Mouse (Mus musculus) frontal cortex, postnatal 14 days (tissue): Measurements from ENCODE around the gene Smpd3.

Experiments used
- DNase-seq, 2 experiments: peaks; one replicate each; pipeline ENCODE4 v3.0.0; 2022; ENCODE audit warnings: low spot score in 2 of 2

Gene Smpd3

GRCm38 (mm10) chr8:106337852-106338521 is at the start of gene Smpd3:
Smpd3 (minus strand) TSS chr8:106337988.
- peak; percentile 98 to 99 for DNase-seq

GRCm38 (mm10) chr8:106381026-106381425 is 43.2 kb upstream of the Smpd3 start:
- DNase-seq: no peak

- no peak for DNase-seq
Observed at GRCm38 (mm10) chr8:106379357-106379756, 41.6 kb upstream of the Smpd3 start.

GRCm38 (mm10) chr8:106378501-106379048 is 40.8 kb upstream of the Smpd3 start:
- no peak for DNase-seq

- no peak for DNase-seq
Observed at GRCm38 (mm10) chr8:106376862-106377261, 39.1 kb upstream of the Smpd3 start.

DNA sequence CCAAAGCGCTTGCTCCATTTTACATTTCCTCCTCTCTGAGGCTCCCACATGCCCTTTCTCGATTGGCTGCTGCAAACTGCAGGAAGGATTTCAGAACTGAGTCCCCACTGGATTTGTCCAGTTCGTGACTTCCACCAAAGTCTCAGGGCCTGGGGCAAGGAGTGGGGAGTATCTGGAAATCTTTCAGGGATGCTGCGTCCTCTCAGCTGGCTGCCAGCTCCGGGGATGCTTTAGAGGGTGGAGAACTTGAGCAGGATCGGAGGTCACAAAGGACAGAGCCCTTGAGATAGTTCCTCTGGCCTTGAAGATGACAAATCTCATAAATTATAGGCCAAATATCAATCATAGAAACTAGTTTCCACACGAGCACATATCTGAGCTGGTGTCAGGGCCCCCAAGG is 38.2 kb upstream of the Smpd3 start:
- no peak for DNase-seq

GRCm38 (mm10) chr8:106369069-106369468 is 31.3 kb upstream of the Smpd3 start:
- no peak for DNase-seq

DNA sequence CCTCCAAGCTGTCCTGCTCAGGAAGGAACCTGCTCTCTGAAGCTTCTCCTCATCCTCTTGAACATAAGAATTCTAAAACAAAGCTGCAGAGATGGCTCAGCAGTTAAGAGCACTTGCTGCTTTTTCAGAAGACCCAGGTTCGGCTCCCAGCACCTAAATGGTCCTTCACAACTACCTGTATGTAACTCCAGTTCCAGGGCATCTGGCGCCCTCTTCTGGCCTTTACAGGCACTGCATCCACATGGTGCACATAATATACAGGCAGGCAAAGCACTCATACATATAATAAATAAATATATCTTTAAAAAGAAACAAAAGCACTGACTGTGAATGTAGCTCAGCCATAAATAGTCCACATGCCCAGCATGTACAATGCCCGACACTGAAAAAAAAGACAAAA is 30.7 kb upstream of the Smpd3 start:
- no peak for DNase-seq

DNA sequence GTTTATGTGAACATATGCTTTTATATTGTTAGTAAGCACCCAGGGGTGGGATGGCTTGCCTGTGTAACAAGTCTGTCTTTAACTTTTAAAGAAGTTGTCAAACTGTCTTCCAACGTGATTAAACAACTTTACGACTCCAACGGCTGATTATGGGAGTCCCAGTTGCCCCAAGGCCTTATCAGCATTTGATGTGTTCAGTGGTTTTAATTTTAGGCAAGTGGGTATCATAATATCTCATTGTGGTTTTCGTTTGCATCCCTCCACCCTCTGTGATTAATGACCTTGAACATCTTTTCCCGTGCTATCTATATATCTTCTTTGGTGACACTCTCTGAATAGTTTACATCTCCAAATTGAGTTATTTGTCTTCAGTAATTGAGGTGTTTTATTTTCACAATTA is 27.0 kb upstream of the Smpd3 start:
- DNase-seq: no peak

- DNase-seq: no peak
Observed at GRCm38 (mm10) chr8:106364278-106364677, 26.5 kb upstream of the Smpd3 start.

DNA sequence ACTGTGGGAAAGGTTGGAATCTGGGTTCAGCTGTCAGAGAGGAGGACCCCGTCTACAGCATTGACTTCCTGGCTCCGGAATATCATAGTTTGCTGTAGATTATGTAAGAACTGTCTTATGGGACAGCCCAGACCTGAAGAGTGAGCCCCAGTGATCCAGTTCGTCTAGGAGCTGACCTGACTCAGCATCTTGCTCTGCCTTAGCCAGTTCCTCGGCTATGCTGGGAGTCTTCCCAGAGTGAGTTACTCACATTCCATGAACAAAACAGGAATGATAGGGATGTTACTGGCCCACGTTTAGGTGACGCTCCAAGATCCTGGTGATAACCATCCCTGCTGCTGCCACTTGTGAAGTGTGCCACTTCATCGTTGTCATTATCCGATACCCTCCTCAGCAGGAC is 25.5 kb upstream of the Smpd3 start:
- DNase-seq: no peak

- no peak for DNase-seq
Observed at GRCm38 (mm10) chr8:106359650-106360338, 22.0 kb upstream of the Smpd3 start.

GRCm38 (mm10) chr8:106351135-106351534 is 13.3 kb upstream of the Smpd3 start:
- no peak for DNase-seq

GRCm38 (mm10) chr8:106349398-106349797 is 11.6 kb upstream of the Smpd3 start:
- no peak for DNase-seq

DNA sequence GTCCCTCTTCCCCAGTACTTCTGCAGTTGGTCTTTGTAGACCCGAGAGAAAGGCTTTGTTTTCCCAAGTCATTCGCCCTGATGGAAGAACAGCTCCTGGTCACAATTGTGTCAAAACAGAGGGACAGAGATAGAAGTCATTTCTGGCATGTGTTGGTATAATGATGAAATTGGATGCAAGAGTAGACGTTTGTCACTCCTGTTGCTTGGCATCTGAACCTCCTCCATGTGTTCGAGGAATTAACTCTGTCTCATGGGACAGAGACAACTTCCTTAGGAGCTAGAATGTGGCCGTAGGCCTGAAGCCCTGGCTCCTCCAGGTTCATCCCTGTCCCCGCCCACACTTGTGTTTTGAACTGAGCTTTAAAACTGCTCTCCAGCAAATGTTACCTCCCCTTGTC is 8.3 kb upstream of the Smpd3 start:
- no peak for DNase-seq

DNA sequence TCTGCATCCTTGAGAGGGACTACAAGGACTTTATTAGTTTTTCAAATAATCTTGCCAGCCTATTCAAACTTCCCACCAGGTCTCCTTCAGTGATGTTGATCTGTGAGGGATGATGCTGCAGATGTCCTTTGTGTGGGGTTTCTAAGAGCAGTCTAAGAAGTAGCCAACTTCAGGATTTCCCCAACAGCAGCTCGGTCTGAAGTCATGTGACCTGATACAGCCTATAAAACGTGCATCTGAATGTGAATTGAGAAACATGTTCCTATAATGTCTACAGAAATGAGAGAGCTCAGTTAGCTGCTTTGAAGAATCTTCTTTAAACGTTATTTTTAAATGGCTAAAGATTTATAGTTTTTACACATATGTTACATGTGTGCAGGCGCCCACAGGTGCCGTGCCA is 5.7 kb upstream of the Smpd3 start:
- no peak for DNase-seq

GRCm38 (mm10) chr8:106342828-106343227 is 5.0 kb upstream of the Smpd3 start:
- DNase-seq: no peak

GRCm38 (mm10) chr8:106338741-106339209 is 987 bp upstream of the Smpd3 start:
- no peak for DNase-seq

GRCm38 (mm10) chr8:106336561-106336960 is 1.2 kb downstream of the Smpd3 start:
- peak in 1 of 2 experiments; percentile 55 for DNase-seq

GRCm38 (mm10) chr8:106336031-106336430 is 1.8 kb downstream of the Smpd3 start:
- no peak for DNase-seq

- DNase-seq: no peak
Observed at GRCm38 (mm10) chr8:106335196-106335595, 2.6 kb downstream of the Smpd3 start.

DNA sequence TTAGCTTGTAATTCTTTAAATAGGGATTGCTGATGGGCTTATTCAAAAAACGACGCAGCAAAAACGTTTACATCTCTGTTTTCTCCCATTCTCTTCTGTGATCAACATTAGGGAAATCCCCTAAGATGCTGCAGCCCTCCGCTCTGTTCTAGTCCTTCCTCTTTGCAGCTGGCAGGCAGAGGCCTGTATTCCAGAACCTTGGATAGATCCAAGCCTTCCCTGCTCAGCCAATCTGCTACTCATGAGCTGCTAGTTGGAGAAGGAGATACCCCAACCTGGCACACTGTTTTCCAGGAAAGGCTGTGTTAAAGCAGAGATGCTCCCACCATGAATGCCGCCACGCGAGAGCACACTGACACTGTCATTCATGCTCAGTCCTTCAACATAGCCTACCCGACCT is 4.4 kb downstream of the Smpd3 start:
- no peak for DNase-seq

DNA sequence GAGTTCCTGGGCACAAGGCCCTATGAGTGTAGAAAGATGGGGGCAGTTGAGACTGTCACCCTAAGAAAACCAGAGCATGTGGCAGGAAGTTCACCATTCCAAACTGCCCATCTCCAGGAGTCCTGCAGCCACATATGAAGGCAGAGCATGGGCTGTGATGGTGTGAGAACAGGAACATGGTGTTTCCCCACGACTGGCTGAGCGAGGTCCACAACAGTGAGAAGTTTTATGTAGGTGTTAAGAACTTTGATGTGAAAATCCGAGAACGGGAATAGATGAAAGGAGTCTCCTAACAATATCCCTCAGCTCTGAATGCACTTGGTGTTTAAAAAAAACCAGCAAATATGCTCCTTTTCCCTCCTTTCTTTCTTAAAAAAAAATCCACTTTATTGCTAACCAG is 5.3 kb downstream of the Smpd3 start:
- no peak for DNase-seq
